Mouse (Mus musculus) neural tube, embryonic 12.5 days (tissue): ENCODE data around the gene Lrrc49. TPM values are rescaled to one million over a fixed set of nuclear protein-coding genes. Genes with fewer than 3 reads are reported as not detected.

ENCODE experiments used
- ATAC-seq: fragments of 200-750 bp; cut with Nextera tagmentation; 2 replicates; pipeline ENCODE4 v1.8.0; 2017; ENCODE audit warnings: low read depth, mild to moderate bottlenecking, moderate TSS enrichment, moderate library complexity; ENCODE audit not compliant: low FRiP score
- H3K27ac ChIP-seq: fragments of 300-500 bp; sonication (generic); 2 replicates; pipeline ENCODE4 v1.5.1; 2016
- H3K27me3 ChIP-seq: fragments of 300-500 bp; sonication (generic); replicated peaks from 2 replicates; pipeline ENCODE4 v1.6.1; 2016; ENCODE audit warnings: mild to moderate bottlenecking
- H3K36me3 ChIP-seq: fragments of 300-500 bp; sonication (generic); 2 replicates; pipeline ENCODE4 v1.6.1; 2016; ENCODE audit warnings: mild to moderate bottlenecking
- H3K4me1 ChIP-seq: fragments of 300-500 bp; sonication (generic); 2 replicates; pipeline ENCODE4 v1.6.1; 2016
- H3K4me2 ChIP-seq: fragments of 300-500 bp; sonication (generic); replicated peaks from 2 replicates; pipeline ENCODE4 v1.6.1; 2016; ENCODE audit warnings: mild to moderate bottlenecking
- H3K4me3 ChIP-seq: fragments of 300-500 bp; sonication (generic); 2 replicates; pipeline ENCODE4 v1.5.1; 2016
- H3K9ac ChIP-seq: fragments of 300-500 bp; sonication (generic); 2 replicates; pipeline ENCODE4 v1.6.1; 2016; ENCODE audit warnings: mild to moderate bottlenecking
- H3K9me3 ChIP-seq: fragments of 300-500 bp; sonication (generic); 2 replicates; pipeline ENCODE4 v1.6.1; 2016; ENCODE audit warnings: mild to moderate bottlenecking
- WGBS: fragments of 180-500 bp; shearing (Covaris S2); methylation state at CpG from one replicate; pipeline ENCODE4 v1.1.7; 2016; 5-methylcytosine and 5-hydroxymethylcytosine counted together
- polyA plus RNA-seq: library from polyadenylated mRNA; unstranded; fragments of >200 nt; fragmentation: Nextera tagmentation; extraction: Ambion mirVana; gene quantifications from 2 replicates; pipeline ENCODE4 v1.2.1, GENCODE M21; 2016

Gene Lrrc49
- polyA plus RNA-seq, 1 experiment from 2014 or later = 59.4 TPM

DNA sequence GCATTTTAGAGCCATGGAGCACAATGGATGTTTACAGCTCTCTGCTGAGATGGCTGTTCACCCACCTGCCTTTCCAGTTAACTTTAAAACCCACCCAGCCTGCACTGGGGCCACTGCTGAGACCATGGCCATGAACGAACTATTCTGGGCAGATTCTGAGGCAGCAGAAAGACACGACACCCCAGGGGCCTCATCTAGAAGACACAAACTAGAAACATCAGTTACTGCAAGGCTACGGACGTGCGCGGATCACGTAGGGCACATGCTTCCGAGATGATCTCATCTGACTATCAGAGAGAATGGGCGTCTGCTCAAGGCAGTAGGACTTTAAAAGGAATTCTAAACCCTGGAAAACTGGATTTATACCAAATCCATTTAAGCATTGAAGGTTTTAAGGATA is 71.0 kb downstream of the Lrrc49 start:
- H3K4me2 ChIP-seq = no peak overlapping the region
- no peak for ATAC-seq
- no peaks in the 10 kb centered on the region for H3K9me3 ChIP-seq
- no peak overlapping the region for H3K27ac ChIP-seq
- no peak overlapping the region for H3K9ac ChIP-seq
- H3K4me3 ChIP-seq = no peak overlapping the region
- no peaks in the 10 kb centered on the region for H3K27me3 ChIP-seq
- H3K4me1 ChIP-seq = no peaks in the 10 kb centered on the region
- WGBS = 62% methylated on average over 9 of the region's 9 CpGs
- peaks cover 16% of the 10 kb centered on the region for H3K36me3 ChIP-seq

DNA sequence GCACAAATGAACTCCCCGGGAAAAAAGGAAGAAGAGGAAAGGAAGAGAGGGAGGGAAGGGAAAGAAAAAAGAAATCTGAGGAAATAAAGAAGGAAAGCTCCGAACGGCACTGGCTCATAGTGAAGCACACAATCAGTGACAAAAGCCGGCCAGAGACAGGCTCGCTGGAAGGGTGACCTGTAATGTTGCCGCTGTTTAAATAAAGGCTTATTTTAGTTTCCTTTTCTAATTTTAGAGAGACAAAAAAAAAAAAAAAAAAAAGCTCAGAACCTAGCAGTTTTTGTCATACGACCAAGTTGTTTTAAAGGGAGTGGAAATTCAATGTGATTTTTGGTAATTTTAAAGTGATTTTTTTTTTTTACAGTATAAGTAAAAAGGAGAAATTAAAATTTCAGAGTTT is 71.6 kb downstream of the Lrrc49 start:
- 86% methylated on average over 7 of the region's 7 CpGs for WGBS

DNA sequence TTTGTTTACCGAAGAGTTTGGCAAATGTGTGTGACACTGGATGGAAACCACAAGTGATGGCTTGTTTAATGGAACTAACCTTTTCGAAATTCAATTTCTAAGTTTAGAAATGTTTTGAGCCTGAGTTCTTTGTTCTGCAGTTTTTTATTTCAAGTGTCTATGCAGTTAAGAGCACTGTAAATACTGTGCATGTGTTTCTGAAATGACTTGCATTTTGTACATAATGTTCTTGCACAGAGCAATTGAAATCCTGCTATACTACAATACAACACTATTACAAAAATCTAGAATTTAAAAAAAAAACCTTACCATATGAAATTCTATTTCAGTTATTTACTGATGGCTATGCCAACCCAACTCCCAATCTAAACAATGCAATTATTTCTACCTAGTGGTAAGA is 75.7 kb downstream of the Lrrc49 start:
- Histone ChIP-seq H3K9ac (no peak overlapping the region), H3K4me2 (no peak overlapping the region), H3K27me3 (no peaks in the 10 kb centered on the region), H3K4me1 (no peaks in the 10 kb centered on the region), H3K36me3 (peaks cover 22% of the 10 kb centered on the region), H3K27ac (no peak overlapping the region), H3K4me3 (no peak overlapping the region), H3K9me3 (no peaks in the 10 kb centered on the region)
- ATAC-seq = no peak
- WGBS = 88% methylated on average over 2 of the region's 2 CpGs

More for the DNA sequence above, 71.6 kb downstream of the Lrrc49 start:
- no peak for ATAC-seq
- Histone ChIP-seq H3K9me3 (no peaks in the 10 kb centered on the region), H3K36me3 (peaks cover 16% of the 10 kb centered on the region), H3K4me1 (no peaks in the 10 kb centered on the region), H3K27me3 (no peaks in the 10 kb centered on the region), H3K4me3 (no peak overlapping the region), H3K4me2 (no peak overlapping the region), H3K9ac (no peak overlapping the region), H3K27ac (no peak overlapping the region)

DNA sequence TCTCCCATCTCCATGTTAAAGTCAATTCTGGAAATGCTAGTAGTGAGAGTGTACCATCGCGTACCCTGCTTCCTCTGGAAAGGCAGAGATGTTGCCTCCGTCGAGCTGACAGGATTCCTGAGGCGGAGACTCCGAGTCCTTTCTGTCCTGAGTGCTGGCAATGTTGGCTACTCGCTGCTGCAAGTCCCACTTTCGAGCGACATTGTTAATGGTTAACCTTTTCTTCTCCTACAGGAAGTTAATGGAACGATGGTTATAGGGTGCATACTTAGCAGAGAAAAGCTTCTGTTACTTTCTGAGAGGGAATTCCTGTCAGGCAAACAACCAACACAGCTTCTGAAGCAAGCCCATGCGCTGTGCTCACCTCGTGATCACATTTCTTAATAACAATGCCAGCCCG is 77.8 kb downstream of the Lrrc49 start:
- WGBS = 58% methylated on average over 13 of the region's 13 CpGs

DNA sequence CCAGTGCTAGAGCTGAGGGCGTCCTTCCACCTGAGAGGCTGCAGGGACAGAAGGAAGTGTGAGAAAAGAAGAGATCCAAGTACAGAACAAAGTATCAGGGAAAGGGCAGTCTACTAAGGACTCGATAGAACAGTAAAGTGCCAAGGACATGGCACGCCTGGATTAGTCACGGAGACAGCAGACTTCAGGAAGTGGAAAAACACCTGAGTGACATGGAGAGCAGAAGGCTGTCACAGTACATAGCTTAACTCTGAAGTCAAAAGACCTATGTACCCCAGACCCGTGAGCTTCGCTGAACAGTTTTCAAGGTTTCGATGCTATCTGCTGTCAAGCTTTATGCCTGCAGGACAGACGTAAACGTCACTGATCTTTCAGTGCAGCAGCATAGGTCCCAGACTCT is 79.1 kb downstream of the Lrrc49 start:
- H3K9me3 ChIP-seq = no peaks in the 10 kb centered on the region
- H3K36me3 ChIP-seq = peaks cover 27% of the 10 kb centered on the region
- no peak overlapping the region for H3K27ac ChIP-seq
- no peak for ATAC-seq
- 92% methylated on average over 9 of the region's 9 CpGs for WGBS
- H3K4me1 ChIP-seq = no peaks in the 10 kb centered on the region
- no peaks in the 10 kb centered on the region for H3K27me3 ChIP-seq
- H3K9ac ChIP-seq = no peak overlapping the region
- H3K4me2 ChIP-seq = no peak overlapping the region
- no peak overlapping the region for H3K4me3 ChIP-seq

More for the DNA sequence above, 77.8 kb downstream of the Lrrc49 start:
- Histone ChIP-seq H3K4me2 (no peak overlapping the region), H3K36me3 (peaks cover 25% of the 10 kb centered on the region), H3K4me1 (no peaks in the 10 kb centered on the region), H3K27ac (no peak overlapping the region), H3K9ac (no peak overlapping the region), H3K9me3 (no peaks in the 10 kb centered on the region), H3K27me3 (no peaks in the 10 kb centered on the region), H3K4me3 (no peak overlapping the region)
- ATAC-seq = no peak

DNA sequence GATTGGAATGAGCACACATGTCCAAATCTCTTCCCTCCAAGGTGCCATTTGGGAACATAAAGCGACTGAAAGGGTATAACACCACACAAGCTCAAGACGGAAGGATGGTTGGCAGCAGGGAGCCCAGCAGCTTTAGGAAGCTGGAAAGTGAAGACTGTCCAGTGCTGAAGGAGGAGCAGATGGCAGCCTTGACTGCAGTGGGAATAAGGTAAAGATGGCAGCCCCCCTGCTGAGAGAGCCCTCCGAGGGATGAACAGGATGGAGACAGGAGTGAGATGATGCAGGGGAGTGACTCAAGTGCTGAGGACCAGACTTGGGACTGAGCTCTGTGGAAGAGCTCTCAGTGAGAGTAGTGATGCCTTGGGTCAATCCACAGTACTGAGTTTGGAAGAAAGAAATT is 79.9 kb downstream of the Lrrc49 start:
- 73% methylated on average over 3 of the region's 3 CpGs for WGBS
- Histone ChIP-seq H3K36me3 (peaks cover 24% of the 10 kb centered on the region), H3K27me3 (no peaks in the 10 kb centered on the region), H3K9me3 (no peaks in the 10 kb centered on the region), H3K4me2 (no peak overlapping the region), H3K4me3 (no peak overlapping the region), H3K4me1 (no peaks in the 10 kb centered on the region), H3K9ac (no peak overlapping the region), H3K27ac (no peak overlapping the region)
- ATAC-seq = no peak

DNA sequence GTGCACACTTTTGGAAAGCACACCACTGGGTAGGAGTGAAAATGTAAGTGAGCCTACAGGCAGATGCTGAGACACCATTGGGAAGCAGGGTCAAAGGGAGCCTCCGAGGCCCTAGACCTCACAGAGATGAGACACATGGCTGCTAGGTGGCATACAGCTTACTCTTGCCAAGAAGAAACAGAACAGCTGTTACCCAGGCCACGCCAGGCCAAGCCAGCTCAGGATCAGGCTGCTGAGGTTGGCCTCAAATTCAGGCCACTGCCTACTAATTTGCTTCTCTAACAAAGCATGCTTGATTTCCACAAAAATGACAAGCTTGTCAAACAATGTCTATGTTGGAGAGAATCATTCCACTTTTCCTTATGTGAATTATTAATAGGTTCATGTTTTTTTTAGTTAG is 83.0 kb downstream of the Lrrc49 start:
- H3K27ac ChIP-seq = no peak overlapping the region
- H3K4me2 ChIP-seq = no peak overlapping the region
- H3K4me1 ChIP-seq = no peaks in the 10 kb centered on the region
- peaks cover 35% of the 10 kb centered on the region for H3K36me3 ChIP-seq
- H3K27me3 ChIP-seq = no peaks in the 10 kb centered on the region
- H3K9me3 ChIP-seq = no peaks in the 10 kb centered on the region
- no peak overlapping the region for H3K4me3 ChIP-seq
- ATAC-seq = no peak
- 79% methylated on average over 2 of the region's 2 CpGs for WGBS
- H3K9ac ChIP-seq = no peak overlapping the region

DNA sequence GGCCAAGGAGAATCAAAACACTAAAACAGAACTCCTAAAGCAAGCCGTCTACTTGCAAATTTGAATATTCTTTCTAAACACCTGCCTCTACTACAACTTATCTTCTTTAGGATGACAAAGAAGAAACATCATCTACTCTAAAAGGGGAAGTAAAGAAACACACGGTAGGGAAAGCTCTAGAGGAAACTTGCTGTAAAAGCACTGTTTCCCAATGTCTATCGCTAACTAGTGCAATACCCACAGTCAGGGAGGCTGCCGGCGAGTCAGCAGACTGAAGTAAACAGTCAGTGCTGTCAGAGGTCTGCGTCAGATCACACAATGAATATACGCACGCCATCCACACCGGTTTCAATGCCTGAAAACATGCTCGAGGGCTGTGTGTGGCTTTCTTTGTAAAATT is 86.0 kb downstream of the Lrrc49 start:
- Histone ChIP-seq H3K27me3 (no peaks in the 10 kb centered on the region), H3K9me3 (no peaks in the 10 kb centered on the region), H3K36me3 (peaks cover 47% of the 10 kb centered on the region), H3K4me1 (no peaks in the 10 kb centered on the region), H3K4me3 (no peak overlapping the region), H3K27ac (no peak overlapping the region), H3K4me2 (no peak overlapping the region), H3K9ac (no peak overlapping the region)
- WGBS = 91% methylated on average over 10 of the region's 10 CpGs
- ATAC-seq = no peak

DNA sequence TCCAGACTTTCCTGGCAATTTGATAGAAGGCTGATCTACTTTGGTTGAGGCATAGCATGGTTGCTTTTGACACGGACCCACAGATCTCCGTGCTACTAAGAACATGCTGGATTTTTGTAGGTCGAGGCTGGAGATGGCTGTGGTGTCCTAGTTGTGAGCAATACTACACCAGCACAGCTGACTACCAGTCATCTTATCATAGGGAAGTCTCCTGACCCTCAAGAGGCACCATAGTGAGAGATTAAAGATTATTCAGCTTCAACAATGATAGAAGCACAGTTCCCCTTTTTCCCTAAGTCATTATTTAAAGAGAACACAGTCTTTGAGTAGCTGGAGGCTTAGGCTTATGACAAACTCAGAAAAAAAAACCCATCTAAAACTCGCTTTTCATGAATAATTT is 87.7 kb downstream of the Lrrc49 start:
- Histone ChIP-seq H3K9ac (no peak overlapping the region), H3K4me2 (no peak overlapping the region), H3K4me1 (no peaks in the 10 kb centered on the region), H3K27me3 (no peaks in the 10 kb centered on the region), H3K27ac (no peak overlapping the region), H3K36me3 (peaks cover 48% of the 10 kb centered on the region), H3K4me3 (no peak overlapping the region), H3K9me3 (no peaks in the 10 kb centered on the region)
- 87% methylated on average over 4 of the region's 4 CpGs for WGBS
- ATAC-seq = no peak

DNA sequence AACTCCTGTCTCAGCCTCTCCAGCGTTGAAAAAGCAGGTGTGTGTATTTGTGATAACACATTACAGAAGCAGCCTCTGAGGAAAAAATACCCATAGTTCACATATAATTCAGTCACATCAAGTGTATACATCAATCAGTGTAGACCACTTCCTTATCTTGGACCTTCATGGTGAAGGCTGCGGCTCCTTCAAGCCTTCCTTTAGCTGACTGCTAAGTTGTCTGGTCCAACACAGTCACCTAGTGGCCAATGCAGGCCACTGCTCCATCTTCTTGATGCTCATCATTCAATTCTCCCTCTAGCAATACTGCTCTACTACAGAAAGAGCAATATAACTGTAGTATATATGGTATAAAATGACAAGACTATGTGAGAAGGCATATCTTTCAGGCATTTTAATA is 88.5 kb downstream of the Lrrc49 start:
- 69% methylated on average over 2 of the region's 2 CpGs for WGBS
- H3K4me1 ChIP-seq = no peaks in the 10 kb centered on the region
- no peak overlapping the region for H3K27ac ChIP-seq
- peaks cover 47% of the 10 kb centered on the region for H3K36me3 ChIP-seq
- H3K27me3 ChIP-seq = no peaks in the 10 kb centered on the region
- no peak for ATAC-seq
- no peaks in the 10 kb centered on the region for H3K9me3 ChIP-seq
- no peak overlapping the region for H3K4me3 ChIP-seq
- H3K4me2 ChIP-seq = no peak overlapping the region
- H3K9ac ChIP-seq = no peak overlapping the region

DNA sequence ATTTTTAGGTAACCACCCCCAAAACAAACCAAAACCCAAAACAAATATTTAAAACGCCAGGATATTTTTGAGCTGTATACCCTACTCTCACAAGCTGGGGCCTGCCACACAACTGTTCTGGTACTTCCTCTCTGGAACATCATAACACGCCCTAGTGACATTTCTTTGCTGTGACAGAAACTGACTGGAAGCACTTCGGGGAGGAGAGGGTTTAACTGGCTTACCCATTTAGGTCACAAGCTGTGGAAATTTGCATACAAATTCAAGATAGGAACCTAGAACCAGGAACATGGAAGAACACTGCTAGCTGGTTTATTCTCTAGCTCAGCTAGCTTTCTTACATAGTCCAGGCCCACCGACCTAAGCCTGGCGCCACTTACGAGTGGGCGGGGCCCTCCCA is 92.6 kb downstream of the Lrrc49 start:
- Histone ChIP-seq H3K27me3 (no peaks in the 10 kb centered on the region), H3K9ac (no peak overlapping the region), H3K4me1 (no peaks in the 10 kb centered on the region), H3K9me3 (no peaks in the 10 kb centered on the region), H3K36me3 (peaks cover 54% of the 10 kb centered on the region), H3K4me2 (no peak overlapping the region), H3K4me3 (no peak overlapping the region), H3K27ac (no peak overlapping the region)
- 82% methylated on average over 7 of the region's 7 CpGs for WGBS
- no peak for ATAC-seq

DNA sequence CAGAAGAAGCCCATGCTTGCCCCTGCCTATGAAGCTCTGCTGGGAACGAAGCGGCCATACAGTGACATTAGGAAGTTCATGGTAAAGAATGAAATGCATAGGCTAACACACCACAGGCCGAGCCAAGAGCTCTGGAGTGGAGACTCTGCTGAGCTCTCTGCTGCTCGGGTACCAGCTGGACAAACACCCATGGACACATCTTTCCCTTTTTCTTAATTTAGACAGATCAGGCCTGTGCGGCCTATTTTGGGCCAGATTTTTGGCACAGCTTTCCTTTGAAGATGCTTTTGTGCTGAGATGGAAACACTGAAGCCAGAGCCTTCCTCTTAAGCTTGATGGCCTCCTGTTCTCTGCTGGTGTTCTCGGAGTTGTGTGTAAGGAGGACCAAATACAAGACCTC is 95.0 kb downstream of the Lrrc49 start:
- Histone ChIP-seq H3K9ac (no peak overlapping the region), H3K4me3 (no peak overlapping the region), H3K9me3 (no peaks in the 10 kb centered on the region), H3K27me3 (no peaks in the 10 kb centered on the region), H3K4me1 (no peaks in the 10 kb centered on the region), H3K4me2 (no peak overlapping the region), H3K27ac (0 out of 2 replicates have a peak overlapping the region, but pooled peaks have one; percentile 4), H3K36me3 (peaks cover 56% of the 10 kb centered on the region)
- no peak for ATAC-seq
- 91% methylated on average over 6 of the region's 6 CpGs for WGBS

DNA sequence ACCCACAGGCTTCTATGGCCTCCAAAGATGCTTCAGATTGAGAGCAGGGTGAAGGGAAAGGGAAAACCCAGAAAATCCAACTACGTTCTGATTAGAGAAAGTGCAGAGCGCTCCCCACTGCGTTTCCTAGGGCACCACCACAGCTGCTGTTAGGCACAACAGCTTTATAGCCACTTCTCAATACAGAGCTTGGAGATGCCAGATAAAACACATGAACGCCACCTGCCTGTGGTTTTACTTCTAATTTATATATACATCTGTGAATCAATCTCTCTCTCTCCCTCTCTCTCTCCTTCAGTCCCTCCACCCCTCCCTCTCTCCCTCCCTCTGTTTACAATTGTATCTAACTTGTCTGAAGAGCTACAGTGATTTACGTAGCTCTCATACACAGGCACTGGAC is 95.6 kb downstream of the Lrrc49 start:
- no peak overlapping the region for H3K9ac ChIP-seq
- H3K27ac ChIP-seq = 0 out of 2 replicates have a peak overlapping the region, but pooled peaks have one; percentile 4
- no peaks in the 10 kb centered on the region for H3K9me3 ChIP-seq
- 76% methylated on average over 5 of the region's 5 CpGs for WGBS
- ATAC-seq = no peak
- no peak overlapping the region for H3K4me3 ChIP-seq
- H3K27me3 ChIP-seq = no peaks in the 10 kb centered on the region
- no peak overlapping the region for H3K4me2 ChIP-seq
- peaks cover 58% of the 10 kb centered on the region for H3K36me3 ChIP-seq
- H3K4me1 ChIP-seq = no peaks in the 10 kb centered on the region
